Mouse (Mus musculus): Measurements from ENCODE around the gene Bmt2. TPM values are rescaled to one million over a fixed set of nuclear protein-coding genes. Genes with fewer than 3 reads are reported as not detected.

Gene Bmt2
- polyA plus RNA-seq, 1 experiment from 2014 or later, result 21.3 TPM

- ATAC-seq (no peak), DNase-seq (ENCODE audit: low spot score) (no peak)
- 92% methylated on average over 3 of the region's 3 CpGs for WGBS
- no peak overlapping the region for H3K9ac ChIP-seq (ENCODE audit: low read length)
- H3K27ac ChIP-seq (ENCODE audit: low read depth, low read length), result no peak overlapping the region
- H3K36me3 ChIP-seq (ENCODE audit: control insufficient read depth, insufficient read depth, low read length), result 0 out of 2 replicates have a peak, but pooled peaks cover 7% of the 10 kb centered on the region
- no peaks in the 10 kb centered on the region for H3K4me1 ChIP-seq (ENCODE audit: control insufficient read depth, insufficient read depth, low read length)
- H3K27me3 ChIP-seq (replicated peaks; ENCODE audit: control insufficient read depth, insufficient read depth, low read length), result no peaks in the 10 kb centered on the region
- H3K4me2 ChIP-seq (ENCODE audit: low read length), result no peak overlapping the region
- no peak overlapping the region for H3K4me3 ChIP-seq (ENCODE audit: low read depth, low read length)
- no peaks in the 10 kb centered on the region for H3K9me3 ChIP-seq (replicated peaks; ENCODE audit: control insufficient read depth, low read length)
Measured at GRCm38 (mm10) chr6:13636582-13636989, 41.2 kb downstream of the Bmt2 start.

GRCm38 (mm10) chr6:13632571-13632970, 45.2 kb downstream of the Bmt2 start:
- ATAC-seq, result no peak
- H3K9me3 ChIP-seq (replicated peaks; ENCODE audit: control insufficient read depth, low read length), result no peaks in the 10 kb centered on the region
- H3K9ac ChIP-seq (ENCODE audit: low read length), result no peak overlapping the region
- H3K27ac ChIP-seq (ENCODE audit: low read depth, low read length), result no peak overlapping the region
- no peak for DNase-seq (ENCODE audit: low spot score)
- no peak overlapping the region for H3K4me3 ChIP-seq (ENCODE audit: low read depth, low read length)
- peaks cover 8% of the 10 kb centered on the region; the same call in 1 of the 2 replicates for H3K36me3 ChIP-seq (ENCODE audit: control insufficient read depth, insufficient read depth, low read length)
- no peaks in the 10 kb centered on the region for H3K4me1 ChIP-seq (ENCODE audit: control insufficient read depth, insufficient read depth, low read length)
- H3K27me3 ChIP-seq (replicated peaks; ENCODE audit: control insufficient read depth, insufficient read depth, low read length), result no peaks in the 10 kb centered on the region
- H3K4me2 ChIP-seq (ENCODE audit: low read length), result no peak overlapping the region
- 90% methylated on average over 1 of the region's 1 CpGs for WGBS

GRCm38 (mm10) chr6:13630607-13631006, 47.2 kb downstream of the Bmt2 start:
- H3K9me3 ChIP-seq (replicated peaks; ENCODE audit: control insufficient read depth, low read length), result no peaks in the 10 kb centered on the region
- H3K27ac ChIP-seq (ENCODE audit: low read depth, low read length), result no peak overlapping the region
- ATAC-seq (no peak), DNase-seq (ENCODE audit: low spot score) (no peak)
- no peaks in the 10 kb centered on the region for H3K27me3 ChIP-seq (replicated peaks; ENCODE audit: control insufficient read depth, insufficient read depth, low read length)
- H3K36me3 ChIP-seq (ENCODE audit: control insufficient read depth, insufficient read depth, low read length), result peaks cover 8% of the 10 kb centered on the region; the same call in 1 of the 2 replicates
- 79% methylated on average over 2 of the region's 2 CpGs for WGBS
- no peak overlapping the region for H3K9ac ChIP-seq (ENCODE audit: low read length)
- H3K4me3 ChIP-seq (ENCODE audit: low read depth, low read length), result no peak overlapping the region
- no peaks in the 10 kb centered on the region for H3K4me1 ChIP-seq (ENCODE audit: control insufficient read depth, insufficient read depth, low read length)
- no peak overlapping the region for H3K4me2 ChIP-seq (ENCODE audit: low read length)

- no peaks in the 10 kb centered on the region for H3K27me3 ChIP-seq (replicated peaks; ENCODE audit: control insufficient read depth, insufficient read depth, low read length)
- H3K9me3 ChIP-seq (replicated peaks; ENCODE audit: control insufficient read depth, low read length), result no peaks in the 10 kb centered on the region
- DNase-seq (ENCODE audit: low spot score) (no peak), ATAC-seq (no peak)
- no peak overlapping the region for H3K4me2 ChIP-seq (ENCODE audit: low read length)
- H3K9ac ChIP-seq (ENCODE audit: low read length), result no peak overlapping the region
- no peak overlapping the region for H3K4me3 ChIP-seq (ENCODE audit: low read depth, low read length)
- no peaks in the 10 kb centered on the region for H3K4me1 ChIP-seq (ENCODE audit: control insufficient read depth, insufficient read depth, low read length)
- H3K27ac ChIP-seq (ENCODE audit: low read depth, low read length), result no peak overlapping the region
- 80% methylated on average over 2 of the region's 2 CpGs for WGBS
- no peaks in the 10 kb centered on the region for H3K36me3 ChIP-seq (ENCODE audit: control insufficient read depth, insufficient read depth, low read length)
Measured at GRCm38 (mm10) chr6:13619618-13620017, 58.1 kb downstream of the Bmt2 start.

GRCm38 (mm10) chr6:13617110-13617509, 60.7 kb downstream of the Bmt2 start:
- Histone ChIP-seq H3K9me3 (replicated peaks; ENCODE audit: control insufficient read depth, low read length) (no peaks in the 10 kb centered on the region), H3K9ac (ENCODE audit: low read length) (no peak overlapping the region), H3K27ac (ENCODE audit: low read depth, low read length) (no peak overlapping the region), H3K4me3 (ENCODE audit: low read depth, low read length) (no peak overlapping the region), H3K4me2 (ENCODE audit: low read length) (no peak overlapping the region), H3K36me3 (ENCODE audit: control insufficient read depth, insufficient read depth, low read length) (no peaks in the 10 kb centered on the region), H3K27me3 (replicated peaks; ENCODE audit: control insufficient read depth, insufficient read depth, low read length) (no peaks in the 10 kb centered on the region), H3K4me1 (ENCODE audit: control insufficient read depth, insufficient read depth, low read length) (no peaks in the 10 kb centered on the region)
- DNase-seq (ENCODE audit: low spot score) (no peak), ATAC-seq (no peak)
- WGBS, result 81% methylated on average over 3 of the region's 3 CpGs

- Histone ChIP-seq H3K4me1 (ENCODE audit: control insufficient read depth, insufficient read depth, low read length) (no peaks in the 10 kb centered on the region), H3K36me3 (ENCODE audit: control insufficient read depth, insufficient read depth, low read length) (no peaks in the 10 kb centered on the region), H3K27ac (ENCODE audit: low read depth, low read length) (no peak overlapping the region), H3K4me3 (ENCODE audit: low read depth, low read length) (no peak overlapping the region), H3K9ac (ENCODE audit: low read length) (no peak overlapping the region), H3K4me2 (ENCODE audit: low read length) (no peak overlapping the region), H3K9me3 (replicated peaks; ENCODE audit: control insufficient read depth, low read length) (no peaks in the 10 kb centered on the region), H3K27me3 (replicated peaks; ENCODE audit: control insufficient read depth, insufficient read depth, low read length) (no peaks in the 10 kb centered on the region)
- no peak for DNase-seq (ENCODE audit: low spot score)
- 95% methylated on average over 3 of the region's 3 CpGs for WGBS
- no peak for ATAC-seq
Measured at GRCm38 (mm10) chr6:13614568-13614967, 63.2 kb downstream of the Bmt2 start.

- H3K4me2 ChIP-seq (ENCODE audit: low read length), result no peak overlapping the region
- ATAC-seq (no peak), DNase-seq (ENCODE audit: low spot score) (no peak)
- no peaks in the 10 kb centered on the region for H3K9me3 ChIP-seq (replicated peaks; ENCODE audit: control insufficient read depth, low read length)
- H3K27ac ChIP-seq (ENCODE audit: low read depth, low read length), result no peak overlapping the region
- H3K4me1 ChIP-seq (ENCODE audit: control insufficient read depth, insufficient read depth, low read length), result no peaks in the 10 kb centered on the region
- WGBS, result 91% methylated on average over 3 of the region's 3 CpGs
- no peaks in the 10 kb centered on the region for H3K27me3 ChIP-seq (replicated peaks; ENCODE audit: control insufficient read depth, insufficient read depth, low read length)
- no peak overlapping the region for H3K9ac ChIP-seq (ENCODE audit: low read length)
- no peak overlapping the region for H3K4me3 ChIP-seq (ENCODE audit: low read depth, low read length)
- no peaks in the 10 kb centered on the region for H3K36me3 ChIP-seq (ENCODE audit: control insufficient read depth, insufficient read depth, low read length)
Measured at GRCm38 (mm10) chr6:13613671-13614070, 64.1 kb downstream of the Bmt2 start.

- H3K4me1 ChIP-seq (ENCODE audit: control insufficient read depth, insufficient read depth, low read length), result peaks cover 5% of the 10 kb centered on the region
- no peaks in the 10 kb centered on the region for H3K9me3 ChIP-seq (replicated peaks; ENCODE audit: control insufficient read depth, low read length)
- no peaks in the 10 kb centered on the region for H3K27me3 ChIP-seq (replicated peaks; ENCODE audit: control insufficient read depth, insufficient read depth, low read length)
- ATAC-seq (no peak), DNase-seq (ENCODE audit: low spot score) (no peak)
- H3K4me2 ChIP-seq (ENCODE audit: low read length), result no peak overlapping the region
- no peak overlapping the region for H3K9ac ChIP-seq (ENCODE audit: low read length)
- H3K27ac ChIP-seq (ENCODE audit: low read depth, low read length), result no peak overlapping the region
- no peak overlapping the region for H3K4me3 ChIP-seq (ENCODE audit: low read depth, low read length)
- 93% methylated on average over 2 of the region's 2 CpGs for WGBS
- no peaks in the 10 kb centered on the region for H3K36me3 ChIP-seq (ENCODE audit: control insufficient read depth, insufficient read depth, low read length)
Measured at GRCm38 (mm10) chr6:13610869-13611268, 66.9 kb downstream of the Bmt2 start.

- H3K27me3 ChIP-seq (replicated peaks; ENCODE audit: control insufficient read depth, insufficient read depth, low read length), result no peaks in the 10 kb centered on the region
- ATAC-seq (no peak), DNase-seq (ENCODE audit: low spot score) (no peak)
- H3K4me3 ChIP-seq (ENCODE audit: low read depth, low read length), result no peak overlapping the region
- WGBS, result 46% methylated on average over 5 of the region's 5 CpGs
- no peak overlapping the region for H3K27ac ChIP-seq (ENCODE audit: low read depth, low read length)
- H3K4me1 ChIP-seq (ENCODE audit: control insufficient read depth, insufficient read depth, low read length), result peaks cover 5% of the 10 kb centered on the region
- H3K9me3 ChIP-seq (replicated peaks; ENCODE audit: control insufficient read depth, low read length), result no peaks in the 10 kb centered on the region
- no peaks in the 10 kb centered on the region for H3K36me3 ChIP-seq (ENCODE audit: control insufficient read depth, insufficient read depth, low read length)
- H3K9ac ChIP-seq (ENCODE audit: low read length), result no peak overlapping the region
- H3K4me2 ChIP-seq (ENCODE audit: low read length), result no peak overlapping the region
Measured at GRCm38 (mm10) chr6:13609353-13610140, 68.2 kb downstream of the Bmt2 start.

All from forebrain, embryonic 14.5 days (tissue).